Mouse (Mus musculus) forebrain, embryonic 12.5 days (tissue): ENCODE measurements around the gene Dach1. TPM values are rescaled to one million over a fixed set of nuclear protein-coding genes. Genes with fewer than 3 reads are reported as not detected.

Source experiments
- ATAC-seq: fragments of 200-750 bp; cut with Nextera tagmentation; 2 replicates; pipeline ENCODE4 v1.8.0; 2017; ENCODE audit warnings: moderate TSS enrichment; ENCODE audit not compliant: low FRiP score
- H3K27ac ChIP-seq: fragments of 300-500 bp; sonication (generic); 2 replicates; pipeline ENCODE4 v1.5.1; 2016; ENCODE audit warnings: mild to moderate bottlenecking
- H3K27me3 ChIP-seq: fragments of 300-500 bp; sonication (generic); 2 replicates; pipeline ENCODE4 v1.6.1; 2016; ENCODE audit warnings: mild to moderate bottlenecking
- H3K36me3 ChIP-seq: fragments of 300-500 bp; sonication (generic); replicated peaks from 2 replicates; pipeline ENCODE4 v1.6.1; 2016; ENCODE audit warnings: mild to moderate bottlenecking
- H3K4me1 ChIP-seq: fragments of 300-500 bp; sonication (generic); 2 replicates; pipeline ENCODE4 v1.6.1; 2016
- H3K4me2 ChIP-seq: fragments of 300-500 bp; sonication (generic); 2 replicates; pipeline ENCODE4 v1.6.1; 2016; ENCODE audit warnings: mild to moderate bottlenecking, moderate library complexity
- H3K4me3 ChIP-seq: fragments of 300-500 bp; sonication (generic); replicated peaks from 2 replicates; pipeline ENCODE4 v1.5.1; 2016; ENCODE audit warnings: mild to moderate bottlenecking
- H3K9ac ChIP-seq: fragments of 300-500 bp; sonication (generic); 2 replicates; pipeline ENCODE4 v1.6.1; 2016; ENCODE audit warnings: mild to moderate bottlenecking
- H3K9me3 ChIP-seq: fragments of 300-500 bp; sonication (generic); 2 replicates; pipeline ENCODE4 v1.6.1; 2016
- WGBS: fragments of 180-500 bp; shearing (Covaris S2); methylation state at CpG from one replicate; pipeline ENCODE4 v1.1.7; 2016; 5-methylcytosine and 5-hydroxymethylcytosine counted together
- polyA plus RNA-seq: library from polyadenylated mRNA; unstranded; fragments of >200 nt; fragmentation: Nextera tagmentation; extraction: Ambion mirVana; gene quantifications from 2 replicates; pipeline ENCODE4 v1.2.1, GENCODE M21; 2016

Dach1 gene
- polyA plus RNA-seq, 1 experiment from 2014 or later = 22.8 TPM

DNA sequence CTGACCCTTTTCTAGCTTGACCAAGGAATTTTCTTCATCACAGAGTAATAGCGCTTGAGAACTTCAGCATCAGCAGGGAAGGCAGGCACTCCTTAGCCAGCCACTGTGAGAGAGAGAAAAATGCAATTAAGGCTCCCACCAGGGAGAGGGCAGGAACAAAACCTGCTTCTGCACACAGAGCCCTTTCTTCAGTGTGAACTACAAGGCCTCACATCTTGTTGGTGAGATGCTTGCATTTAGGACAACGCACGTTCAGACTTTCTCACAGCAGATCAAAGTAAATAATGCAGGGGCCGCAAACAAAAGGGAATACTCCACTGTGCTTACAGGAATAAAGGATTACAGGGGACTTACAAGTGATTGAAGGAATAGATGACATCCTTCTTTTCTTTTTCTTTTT, 74.3 kb downstream of the Dach1 start:
- peak; percentile 88 for ATAC-seq
- Histone ChIP-seq H3K36me3 (no peaks in the 10 kb centered on the region), H3K4me2 (no peak overlapping the region), H3K27me3 (no peaks in the 10 kb centered on the region), H3K9ac (no peak overlapping the region), H3K4me3 (no peak overlapping the region), H3K4me1 (peaks cover 12% of the 10 kb centered on the region), H3K27ac (peak overlapping the region; percentile 67), H3K9me3 (no peaks in the 10 kb centered on the region)
- WGBS = 8% methylated on average over 4 of the region's 4 CpGs

DNA sequence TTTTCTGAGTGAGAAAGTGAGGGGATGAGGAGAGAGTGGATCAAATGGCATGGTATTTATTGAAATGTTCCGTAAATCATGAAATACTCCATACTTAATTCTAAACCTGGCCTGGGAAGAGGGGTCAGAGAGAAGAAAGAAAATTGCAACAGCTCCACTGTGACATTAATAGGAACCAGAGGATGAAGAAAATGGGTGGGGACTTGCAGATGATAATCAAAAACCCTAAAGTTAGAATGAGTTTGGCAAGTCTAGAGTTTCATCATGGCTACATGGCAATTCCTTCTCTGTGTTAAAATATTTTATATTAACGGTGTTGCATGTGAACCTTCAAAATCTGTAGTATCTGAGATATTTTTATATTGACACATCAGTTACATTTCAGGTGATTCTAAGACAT, 80.3 kb downstream of the Dach1 start:
- Histone ChIP-seq H3K4me3 (no peak overlapping the region), H3K27me3 (no peaks in the 10 kb centered on the region), H3K36me3 (no peaks in the 10 kb centered on the region), H3K4me2 (no peak overlapping the region), H3K9me3 (no peaks in the 10 kb centered on the region), H3K27ac (no peak overlapping the region), H3K4me1 (no peaks in the 10 kb centered on the region), H3K9ac (no peak overlapping the region)
- 88% methylated on average over 2 of the region's 2 CpGs for WGBS
- ATAC-seq = no peak

DNA sequence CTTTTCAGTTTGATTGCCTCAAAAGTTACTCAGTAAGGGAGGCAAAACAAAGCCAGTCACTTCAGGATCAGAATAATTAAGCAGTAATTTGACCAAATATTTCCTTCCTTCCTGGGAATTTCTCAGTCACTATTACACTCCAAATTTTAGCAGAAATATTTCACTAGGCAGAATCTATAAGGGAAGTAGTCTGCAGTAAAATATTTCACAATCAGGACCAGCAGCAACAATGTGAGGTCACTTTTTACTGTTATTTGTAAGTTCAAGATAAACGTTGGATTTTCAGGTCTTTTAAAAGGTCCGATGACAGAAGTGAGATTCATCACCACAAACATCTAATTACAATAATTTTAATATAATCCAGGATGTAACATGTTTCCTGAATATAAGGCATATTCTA, 82.2 kb downstream of the Dach1 start:
- WGBS = 77% methylated on average over 2 of the region's 2 CpGs
- Histone ChIP-seq H3K27me3 (no peaks in the 10 kb centered on the region), H3K4me2 (no peak overlapping the region), H3K9me3 (no peaks in the 10 kb centered on the region), H3K9ac (no peak overlapping the region), H3K27ac (no peak overlapping the region), H3K4me1 (no peaks in the 10 kb centered on the region; the same call in 1 of the 2 replicates), H3K36me3 (no peaks in the 10 kb centered on the region), H3K4me3 (no peak overlapping the region)
- ATAC-seq = no peak

DNA sequence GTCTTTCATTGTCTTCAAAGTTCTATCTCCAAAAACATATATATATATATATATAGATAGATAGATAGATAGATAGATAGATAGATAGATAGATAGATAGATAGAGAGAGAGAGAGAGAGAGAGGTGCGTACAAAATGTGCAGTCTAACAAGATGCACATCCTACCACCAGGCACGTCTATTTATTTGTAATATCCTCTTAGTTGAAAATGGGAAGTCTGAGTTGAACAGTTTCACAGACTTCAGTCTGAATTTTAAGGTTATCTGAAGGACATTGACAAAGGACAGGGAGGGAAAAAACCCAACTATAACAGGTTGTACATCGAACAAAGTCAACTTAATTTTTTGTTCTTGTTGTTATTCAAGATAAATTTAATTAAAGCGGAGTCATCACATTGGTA, 82.8 kb downstream of the Dach1 start:
- Histone ChIP-seq H3K4me2 (no peak overlapping the region), H3K4me3 (no peak overlapping the region), H3K27me3 (no peaks in the 10 kb centered on the region), H3K9ac (no peak overlapping the region), H3K27ac (no peak overlapping the region), H3K4me1 (no peaks in the 10 kb centered on the region; the same call in 1 of the 2 replicates), H3K9me3 (no peaks in the 10 kb centered on the region), H3K36me3 (no peaks in the 10 kb centered on the region)
- ATAC-seq = no peak
- WGBS = 89% methylated on average over 4 of the region's 4 CpGs

DNA sequence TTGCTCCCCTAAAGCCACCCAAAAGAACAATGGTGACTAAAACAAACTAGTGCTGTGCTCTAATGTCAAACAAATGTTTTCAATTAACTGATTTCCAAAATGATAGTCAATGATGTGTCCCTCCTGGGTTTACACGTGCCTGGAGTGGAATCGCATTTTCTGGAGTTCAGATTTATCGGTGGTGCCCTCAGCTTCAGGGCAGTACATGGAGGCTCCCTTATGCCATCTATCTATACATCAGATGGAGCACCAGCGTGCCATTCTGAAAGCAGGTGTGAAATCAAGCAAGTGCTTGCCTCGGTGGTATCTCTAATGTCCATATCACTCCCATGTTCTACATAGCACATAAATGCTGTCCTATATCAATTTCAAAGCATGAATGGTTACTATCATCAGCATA, 84.4 kb downstream of the Dach1 start:
- Histone ChIP-seq H3K4me3 (no peak overlapping the region), H3K27me3 (no peaks in the 10 kb centered on the region), H3K4me2 (no peak overlapping the region), H3K27ac (no peak overlapping the region), H3K4me1 (peaks cover 7% of the 10 kb centered on the region), H3K36me3 (no peaks in the 10 kb centered on the region), H3K9ac (no peak overlapping the region), H3K9me3 (no peaks in the 10 kb centered on the region)
- 82% methylated on average over 5 of the region's 5 CpGs for WGBS
- no peak for ATAC-seq

DNA sequence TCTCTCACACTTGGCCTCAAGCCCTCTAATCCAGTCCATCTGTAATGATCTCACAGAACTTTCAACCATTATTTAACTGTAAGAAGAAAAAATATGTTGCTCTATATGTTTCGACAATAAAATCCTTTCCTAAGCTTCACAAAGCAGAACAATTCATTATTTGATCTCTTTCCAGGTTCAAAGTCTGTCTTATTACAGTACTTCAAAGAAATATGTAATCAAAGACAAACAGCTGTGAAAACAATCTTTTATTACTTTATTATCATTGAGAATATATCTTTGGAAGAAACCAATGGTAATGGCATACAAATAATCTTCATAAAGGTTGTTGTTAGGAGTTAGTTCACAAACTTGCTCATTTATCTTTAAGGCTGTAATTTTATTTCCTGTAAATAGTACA, 84.8 kb downstream of the Dach1 start:
- no peak overlapping the region for H3K4me3 ChIP-seq
- H3K27me3 ChIP-seq = no peaks in the 10 kb centered on the region
- ATAC-seq = no peak
- H3K36me3 ChIP-seq = no peaks in the 10 kb centered on the region
- no peak overlapping the region for H3K27ac ChIP-seq
- 80% methylated on average over 1 of the region's 1 CpGs for WGBS
- peaks cover 10% of the 10 kb centered on the region for H3K4me1 ChIP-seq
- H3K4me2 ChIP-seq = no peak overlapping the region
- H3K9me3 ChIP-seq = no peaks in the 10 kb centered on the region
- no peak overlapping the region for H3K9ac ChIP-seq

DNA sequence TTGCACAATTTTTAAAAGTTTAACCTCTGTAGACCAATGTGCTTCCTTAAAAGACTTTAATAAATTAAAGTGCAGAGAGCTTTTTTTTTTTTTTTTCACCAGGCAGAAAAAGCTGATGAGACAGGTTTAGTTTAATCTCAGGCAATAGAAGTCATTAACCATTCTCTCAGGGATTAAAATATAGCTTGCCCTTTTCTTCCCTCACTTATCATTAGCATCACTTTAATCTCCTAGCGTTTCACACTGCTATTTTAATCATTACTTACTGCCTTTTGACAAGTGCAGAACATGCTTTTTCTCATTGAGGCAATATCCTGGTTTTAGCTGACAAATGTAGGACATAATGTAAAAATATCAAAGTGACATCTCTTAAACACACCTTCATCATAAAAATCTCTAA, 86.1 kb downstream of the Dach1 start:
- H3K27me3 ChIP-seq = no peaks in the 10 kb centered on the region
- no peak overlapping the region for H3K4me3 ChIP-seq

DNA sequence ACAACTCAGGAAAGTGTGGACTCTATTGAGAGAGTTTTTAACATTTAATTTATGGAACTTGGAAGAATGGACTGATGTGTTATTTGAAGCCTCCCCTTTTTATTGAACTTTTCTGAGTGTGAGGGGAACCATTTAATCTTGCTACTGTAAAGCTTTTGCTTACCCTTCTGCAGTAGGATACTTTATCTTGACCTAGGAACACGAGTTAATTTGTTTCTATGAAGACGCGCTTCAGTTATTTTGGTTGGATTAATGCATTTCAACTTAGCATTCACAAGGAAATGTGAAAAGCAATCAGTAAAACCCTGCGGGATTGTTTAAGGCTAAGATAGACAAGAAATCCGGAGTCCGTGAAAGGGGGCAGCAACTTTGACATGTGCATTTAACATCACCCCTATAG, 89.6 kb downstream of the Dach1 start:
- Histone ChIP-seq H3K36me3 (no peaks in the 10 kb centered on the region), H3K4me1 (peaks cover 10% of the 10 kb centered on the region), H3K27ac (no peak overlapping the region), H3K9ac (no peak overlapping the region), H3K9me3 (no peaks in the 10 kb centered on the region), H3K27me3 (peaks cover 8% of the 10 kb centered on the region; the same call in 1 of the 2 replicates), H3K4me3 (no peak overlapping the region), H3K4me2 (no peak overlapping the region)
- ATAC-seq = no peak
- 44% methylated on average over 6 of the region's 6 CpGs for WGBS

More for the DNA sequence above, 86.1 kb downstream of the Dach1 start:
- no peaks in the 10 kb centered on the region for H3K36me3 ChIP-seq
- peaks cover 10% of the 10 kb centered on the region for H3K4me1 ChIP-seq
- 10% methylated on average over 1 of the region's 1 CpGs for WGBS
- H3K4me2 ChIP-seq = no peak overlapping the region
- no peaks in the 10 kb centered on the region for H3K9me3 ChIP-seq
- H3K9ac ChIP-seq = no peak overlapping the region
- no peak overlapping the region for H3K27ac ChIP-seq
- ATAC-seq = no peak

DNA sequence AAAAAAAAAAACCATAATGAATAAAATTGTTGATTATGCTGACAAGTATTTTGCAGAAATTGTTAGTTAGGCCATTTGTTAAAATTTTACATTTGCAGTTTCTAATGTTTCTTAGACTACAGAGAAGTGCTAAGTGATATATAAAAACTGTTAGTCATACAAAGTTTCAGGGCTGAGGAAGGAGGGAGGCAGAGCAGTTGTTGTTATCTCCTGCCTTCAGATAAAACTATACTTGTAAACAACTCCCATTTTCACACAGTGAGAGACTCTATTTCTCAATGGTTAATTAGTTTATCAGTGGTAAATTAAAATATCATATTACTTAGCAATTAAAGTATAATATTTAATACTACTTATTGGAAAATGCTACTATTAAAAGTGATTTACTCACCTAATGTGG, 91.6 kb downstream of the Dach1 start:
- no peak overlapping the region for H3K27ac ChIP-seq
- no peaks in the 10 kb centered on the region for H3K36me3 ChIP-seq
- no peak for ATAC-seq
- no peak overlapping the region for H3K4me2 ChIP-seq
- no peaks in the 10 kb centered on the region for H3K9me3 ChIP-seq
- peaks cover 8% of the 10 kb centered on the region; the same call in 1 of the 2 replicates for H3K27me3 ChIP-seq
- H3K9ac ChIP-seq = no peak overlapping the region
- H3K4me3 ChIP-seq = no peak overlapping the region
- peaks cover 24% of the 10 kb centered on the region for H3K4me1 ChIP-seq

DNA sequence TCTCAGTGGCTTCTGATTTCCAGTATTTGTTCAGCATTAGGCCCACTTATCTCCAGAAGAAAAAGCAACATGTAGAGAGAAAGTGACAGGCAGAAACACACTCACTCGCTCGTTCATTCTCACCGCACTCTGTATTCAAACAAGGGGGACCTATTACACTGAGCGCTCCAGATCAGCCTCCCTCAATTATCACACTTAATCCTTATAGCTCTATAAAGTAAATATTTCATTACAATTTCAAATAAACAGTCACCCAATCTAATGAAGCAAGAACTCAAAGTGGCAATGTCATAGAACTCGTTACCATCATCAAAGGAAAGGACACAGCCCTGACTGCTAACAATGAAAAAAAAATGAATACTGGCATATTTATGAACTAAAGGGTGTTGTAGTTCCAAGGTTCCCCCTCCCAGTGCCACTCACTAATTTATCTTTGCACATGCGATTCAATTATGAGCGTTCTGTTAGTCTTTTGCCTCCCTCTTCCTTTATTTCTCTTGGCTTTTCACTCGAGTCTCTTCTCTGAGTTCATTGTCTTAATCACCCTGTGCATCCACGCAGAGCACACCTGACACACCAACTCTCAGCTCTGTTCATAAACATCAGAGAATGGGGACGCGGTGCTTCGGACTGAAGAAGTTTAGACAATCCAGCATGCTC, 96.0 kb downstream of the Dach1 start:
- 15% methylated on average over 12 of the region's 12 CpGs for WGBS
- Histone ChIP-seq H3K36me3 (no peaks in the 10 kb centered on the region), H3K9ac (no peak overlapping the region), H3K4me2 (peak overlapping the region; percentile 42), H3K27ac (peak overlapping the region; percentile 80), H3K4me3 (peak overlapping the region; percentile 10; the same call in 1 of the 2 replicates), H3K27me3 (peaks cover 8% of the 10 kb centered on the region; the same call in 1 of the 2 replicates), H3K9me3 (no peaks in the 10 kb centered on the region), H3K4me1 (peaks cover 36% of the 10 kb centered on the region)
- ATAC-seq = peak; percentile 90

DNA sequence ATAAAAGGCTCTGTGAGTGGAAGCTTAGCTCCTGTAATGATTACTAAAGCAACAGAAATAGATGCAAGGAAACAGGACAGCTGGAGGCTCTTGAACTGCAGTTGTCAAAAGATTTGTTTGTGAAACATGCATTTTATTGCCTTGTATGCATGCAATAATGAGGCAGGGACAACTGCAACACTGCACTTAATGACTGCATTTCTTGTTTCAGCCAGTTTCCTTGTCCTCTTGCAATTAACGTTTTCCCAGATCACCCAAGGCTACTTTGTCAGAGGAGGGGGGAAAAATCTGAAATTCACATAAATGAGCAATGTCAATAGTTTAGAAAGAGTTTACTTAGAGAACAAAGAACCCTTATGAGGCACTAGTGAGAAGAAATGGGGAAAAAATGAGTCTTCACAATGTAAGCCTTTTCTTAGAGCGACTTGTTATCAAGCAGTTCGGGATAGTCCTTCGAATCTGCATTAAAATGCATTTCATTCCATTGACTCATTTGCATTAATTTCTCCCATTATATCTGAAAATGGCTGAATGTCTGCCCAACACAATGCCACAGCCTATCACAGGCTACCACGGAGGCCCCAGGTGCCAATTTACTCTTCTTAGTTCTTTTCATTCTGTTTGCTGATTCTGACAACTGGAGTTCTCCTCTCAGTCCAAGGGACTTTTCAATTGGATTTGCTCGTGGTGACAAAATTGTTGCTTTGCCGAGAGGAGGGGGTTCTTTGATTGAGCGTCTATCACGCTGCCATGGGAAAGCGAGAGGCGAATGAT, 96.7 kb downstream of the Dach1 start:
- Histone ChIP-seq H3K9me3 (no peaks in the 10 kb centered on the region), H3K27ac (peak overlapping the region; percentile 80), H3K27me3 (peaks cover 8% of the 10 kb centered on the region; the same call in 1 of the 2 replicates), H3K4me1 (peaks cover 36% of the 10 kb centered on the region), H3K4me2 (peak overlapping the region; percentile 42), H3K4me3 (peak overlapping the region; percentile 10; the same call in 1 of the 2 replicates), H3K36me3 (no peaks in the 10 kb centered on the region), H3K9ac (no peak overlapping the region)
- peak; percentile 91 for ATAC-seq
- WGBS = 5% methylated on average over 11 of the region's 11 CpGs

DNA sequence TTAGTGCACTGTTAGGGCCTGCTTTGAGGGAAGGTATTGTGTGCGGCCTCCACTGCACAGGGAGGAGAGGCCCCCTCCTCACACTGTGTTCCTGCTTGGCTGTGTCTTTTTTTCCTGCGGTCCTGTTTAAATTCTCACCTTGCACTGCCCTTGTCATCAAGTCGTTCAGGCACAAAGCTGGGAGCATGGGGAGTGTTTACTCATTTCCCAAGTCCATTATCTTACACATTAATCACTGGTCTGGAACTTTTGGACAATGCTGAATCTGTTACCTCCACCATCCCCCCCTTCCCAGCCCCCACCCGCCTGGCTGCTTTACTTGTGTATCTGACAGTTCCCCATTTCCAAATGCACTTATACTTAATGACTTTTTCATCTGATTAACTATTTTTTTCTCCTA, 97.7 kb downstream of the Dach1 start:
- Histone ChIP-seq H3K9me3 (no peaks in the 10 kb centered on the region), H3K9ac (no peak overlapping the region), H3K4me2 (peak overlapping the region; percentile 6; the same call in 1 of the 2 replicates), H3K4me3 (no peak overlapping the region), H3K4me1 (peaks cover 36% of the 10 kb centered on the region), H3K27me3 (peaks cover 6% of the 10 kb centered on the region; the same call in 1 of the 2 replicates), H3K27ac (peak overlapping the region; percentile 68), H3K36me3 (no peaks in the 10 kb centered on the region)
- WGBS = 4% methylated on average over 4 of the region's 4 CpGs
- peak; percentile 55; the same call in 1 of the 2 replicates for ATAC-seq
